Mouse (Mus musculus) frontal cortex, postnatal 14 days (tissue): ENCODE data around the gene March6.

ENCODE experiments used
- DNase-seq, 2 experiments: peaks; one replicate each; pipeline ENCODE4 v3.0.0; 2022; ENCODE audit warnings: low spot score in 2 of 2

The March6 gene

GRCm38 (mm10) chr15:31417409-31417795 lies 113.5 kb downstream of the March6 start:
- DNase-seq = no peak

- DNase-seq = no peak
Measured at GRCm38 (mm10) chr15:31415181-31415580, 115.7 kb downstream of the March6 start.

DNA sequence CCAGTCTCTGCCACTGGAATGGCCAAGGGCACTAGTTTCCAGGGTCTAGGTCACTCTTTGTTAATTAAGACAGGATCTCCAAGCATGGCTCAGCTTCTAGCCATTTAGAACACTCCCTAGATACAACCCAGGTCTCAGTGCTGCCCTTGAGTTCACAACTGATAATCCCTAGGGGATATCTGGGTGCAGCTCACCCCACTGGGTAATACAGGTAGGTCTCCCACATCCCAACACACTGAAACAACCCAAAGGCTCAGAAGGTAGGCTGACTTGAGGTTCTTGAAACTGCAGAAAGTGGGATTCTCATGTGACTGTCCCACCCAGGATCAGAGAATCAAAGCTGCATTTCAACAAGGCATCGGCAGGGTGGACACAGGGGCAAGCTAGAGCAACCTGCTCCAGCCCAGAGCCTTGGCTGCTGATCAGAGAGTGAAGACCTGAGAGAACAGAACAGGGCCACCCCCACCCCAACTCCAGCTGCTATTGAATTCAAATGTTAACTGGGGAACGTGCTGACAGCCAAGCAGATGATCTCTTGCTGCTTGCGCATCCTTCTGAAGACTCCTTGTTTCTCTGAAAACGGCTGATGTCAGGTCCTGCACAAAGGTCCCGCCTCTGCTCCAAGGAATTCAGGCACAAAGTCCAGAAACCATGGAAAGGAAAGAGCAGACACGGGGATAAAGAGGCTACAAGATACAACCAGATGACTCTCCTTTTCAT lies 116.5 kb downstream of the March6 start:
- no peak for DNase-seq

- no peak for DNase-seq
Measured at GRCm38 (mm10) chr15:31413662-31414061, 117.2 kb downstream of the March6 start.

- DNase-seq = no peak
Measured at GRCm38 (mm10) chr15:31412933-31413332, 117.9 kb downstream of the March6 start.

GRCm38 (mm10) chr15:31412436-31412835 lies 118.4 kb downstream of the March6 start:
- no peak for DNase-seq

- DNase-seq = no peak
Measured at GRCm38 (mm10) chr15:31407490-31407889, 123.4 kb downstream of the March6 start.

- DNase-seq = no peak
Measured at GRCm38 (mm10) chr15:31406881-31407280, 124.0 kb downstream of the March6 start.
